Mouse (Mus musculus): ENCODE measurements around the gene Phtf2.

DNA sequence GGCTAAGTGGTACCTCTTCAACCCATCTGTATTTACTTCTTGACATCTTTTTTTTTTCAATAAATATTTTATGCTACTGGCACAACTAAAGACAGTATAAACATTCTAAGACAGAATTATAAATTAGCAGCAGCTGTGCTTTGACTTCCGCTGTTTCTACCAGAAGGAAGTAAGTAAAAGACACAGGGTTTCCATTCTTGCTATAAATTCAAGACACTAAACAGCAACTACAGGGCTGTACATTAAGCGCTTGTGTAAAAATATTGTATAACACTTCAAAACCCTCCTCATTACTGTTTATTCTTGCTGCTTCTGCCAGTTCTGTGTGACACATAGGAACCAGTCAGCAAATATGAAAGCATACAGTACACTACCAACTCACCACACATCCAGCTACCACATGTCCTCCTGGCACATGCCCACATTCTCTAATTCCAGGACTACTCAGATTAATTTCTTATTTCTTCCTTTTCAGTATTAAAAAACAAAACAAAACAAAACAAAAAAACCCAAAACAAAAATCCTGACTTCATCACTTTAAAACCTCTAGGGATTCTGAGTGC is 16.6 kb downstream of the Phtf2 start:
- TF ChIP-seq CTCF (IDR thresholded peaks at IDR 0.05; ENCODE audit: low read depth, low read length) (no peak), POLR2A (IDR thresholded peaks at IDR 0.05; ENCODE audit: borderline replicate concordance, low read depth, low read length) (no peak)
